Mouse (Mus musculus): Measurements from ENCODE around the gene BC029722. TPM values are rescaled to one million over a fixed set of nuclear protein-coding genes. Genes with fewer than 3 reads are reported as not detected.
A peak's percentile ranks its signal among the peaks of the same experiment; 100 is the strongest.

BC029722 gene
- polyA plus RNA-seq, 1 experiment from 2014 or later = 28.4 TPM

GRCm38 (mm10) chr2:155779066-155779465 lies 40.2 kb downstream of the BC029722 start:
- Histone ChIP-seq H3K9ac (ENCODE audit: low read depth, low read length) (no peak overlapping the region), H3K36me3 (ENCODE audit: insufficient read depth, low read length) (no peaks in the 10 kb centered on the region), H3K4me3 (replicated peaks; ENCODE audit: low read depth, low read length) (no peak overlapping the region), H3K9me3 (replicated peaks; ENCODE audit: low read length) (no peaks in the 10 kb centered on the region), H3K27ac (no peak overlapping the region), H3K27me3 (ENCODE audit: insufficient read depth, low read length) (peaks cover 9% of the 10 kb centered on the region), H3K4me2 (ENCODE audit: low read length) (no peak overlapping the region), H3K4me1 (replicated peaks; ENCODE audit: insufficient read depth, low read length) (0 out of 2 replicates have a peak, but pooled peaks cover 4% of the 10 kb centered on the region)
- ATAC-seq (replicated peaks; ENCODE audit: low FRiP score, low read depth) (no peak), DNase-seq (ENCODE audit: low spot score) (no peak)
- WGBS = 32% methylated on average over 7 of the region's 7 CpGs
- no peak for TF ChIP-seq CTCF (IDR thresholded peaks at IDR 0.05; ENCODE audit: low read depth)

DNA sequence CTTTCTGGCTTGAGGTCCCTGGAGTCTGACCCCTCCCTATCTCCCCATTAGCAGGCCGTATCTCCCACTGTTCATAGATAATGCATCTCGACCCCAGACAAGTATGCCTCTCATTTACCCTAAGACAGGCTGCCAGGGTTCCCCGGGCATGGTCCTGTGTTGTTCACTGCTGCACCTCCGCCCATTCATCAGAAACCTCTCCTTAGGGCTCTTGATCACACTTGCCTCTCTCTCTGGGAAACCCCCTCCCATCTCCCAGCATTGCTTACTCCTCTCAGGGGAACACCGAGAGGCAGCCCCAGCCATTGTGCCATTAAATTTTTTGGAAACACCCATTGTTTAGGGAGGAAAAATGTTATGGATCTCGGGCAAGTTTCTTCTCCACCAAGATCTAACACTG lies 41.2 kb downstream of the BC029722 start:
- 77% methylated on average over 6 of the region's 6 CpGs for WGBS

GRCm38 (mm10) chr2:155777688-155777985 lies 41.6 kb downstream of the BC029722 start:
- no peak overlapping the region for H3K27ac ChIP-seq
- H3K4me1 ChIP-seq (replicated peaks; ENCODE audit: insufficient read depth, low read length) = 0 out of 2 replicates have a peak, but pooled peaks cover 4% of the 10 kb centered on the region
- ATAC-seq (replicated peaks; ENCODE audit: low FRiP score, low read depth) (no peak), DNase-seq (ENCODE audit: low spot score) (no peak)
- no peak overlapping the region for H3K4me3 ChIP-seq (replicated peaks; ENCODE audit: low read depth, low read length)
- no peaks in the 10 kb centered on the region for H3K9me3 ChIP-seq (replicated peaks; ENCODE audit: low read length)
- WGBS = 73% methylated on average over 4 of the region's 4 CpGs
- H3K4me2 ChIP-seq (ENCODE audit: low read length) = no peak overlapping the region
- TF ChIP-seq CTCF (IDR thresholded peaks at IDR 0.05; ENCODE audit: low read depth) = no peak
- no peak overlapping the region for H3K9ac ChIP-seq (ENCODE audit: low read depth, low read length)
- peaks cover 15% of the 10 kb centered on the region for H3K27me3 ChIP-seq (ENCODE audit: insufficient read depth, low read length)
- no peaks in the 10 kb centered on the region for H3K36me3 ChIP-seq (ENCODE audit: insufficient read depth, low read length)

More for the DNA sequence above, 41.2 kb downstream of the BC029722 start:
- DNase-seq (ENCODE audit: low spot score) = no peak
- Histone ChIP-seq H3K4me3 (replicated peaks; ENCODE audit: low read depth, low read length) (no peak overlapping the region), H3K9me3 (replicated peaks; ENCODE audit: low read length) (no peaks in the 10 kb centered on the region), H3K4me1 (replicated peaks; ENCODE audit: insufficient read depth, low read length) (0 out of 2 replicates have a peak, but pooled peaks cover 4% of the 10 kb centered on the region), H3K27ac (no peak overlapping the region), H3K4me2 (ENCODE audit: low read length) (no peak overlapping the region), H3K9ac (ENCODE audit: low read depth, low read length) (no peak overlapping the region), H3K36me3 (ENCODE audit: insufficient read depth, low read length) (no peaks in the 10 kb centered on the region), H3K27me3 (ENCODE audit: insufficient read depth, low read length) (peaks cover 15% of the 10 kb centered on the region)
- no peak for ATAC-seq (replicated peaks; ENCODE audit: low FRiP score, low read depth)
- TF ChIP-seq CTCF (IDR thresholded peaks at IDR 0.05; ENCODE audit: low read depth) = no peak

DNA sequence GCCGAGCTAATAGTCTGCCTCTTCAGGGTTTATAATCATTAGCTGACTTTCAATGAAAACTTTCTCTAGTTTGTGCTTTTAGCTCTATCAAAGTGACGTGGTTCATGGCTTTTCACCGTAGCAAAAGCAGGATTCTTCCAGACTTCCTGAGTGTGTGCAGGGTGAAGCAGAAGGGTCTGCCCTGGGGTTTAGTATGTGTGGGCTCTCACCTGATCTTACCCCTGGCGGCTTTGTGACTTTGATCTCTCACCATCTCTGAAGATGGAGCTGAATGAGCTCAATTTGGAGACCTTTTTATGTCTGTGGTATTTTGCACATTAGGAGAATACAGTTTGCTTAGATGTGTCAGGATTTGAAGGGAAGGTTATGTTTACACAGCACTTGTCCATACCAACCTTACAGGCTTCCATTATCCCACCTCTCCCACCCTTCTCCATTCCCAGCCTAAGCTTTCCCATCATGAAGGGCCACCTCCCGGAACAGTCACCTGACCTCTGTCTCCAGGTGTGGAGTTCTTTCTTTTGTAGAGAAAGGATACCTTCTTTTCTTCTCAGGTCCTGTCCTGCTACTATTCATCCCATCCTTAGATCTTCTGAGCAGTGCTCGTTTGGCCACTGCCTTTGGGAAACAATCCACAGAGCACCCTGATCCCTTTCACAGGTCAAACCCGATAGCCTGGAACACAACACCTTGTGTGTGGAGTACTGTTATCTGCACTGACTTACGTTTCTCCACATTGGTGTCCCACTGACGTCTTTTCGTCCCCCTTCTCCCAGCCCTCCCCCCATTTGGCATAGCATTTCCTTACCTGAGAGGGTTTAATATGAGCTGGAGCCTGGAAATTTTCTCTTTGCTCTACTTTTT lies 42.2 kb downstream of the BC029722 start:
- Histone ChIP-seq H3K4me3 (replicated peaks; ENCODE audit: low read depth, low read length) (no peak overlapping the region), H3K4me1 (replicated peaks; ENCODE audit: insufficient read depth, low read length) (0 out of 2 replicates have a peak, but pooled peaks cover 4% of the 10 kb centered on the region), H3K9me3 (replicated peaks; ENCODE audit: low read length) (no peaks in the 10 kb centered on the region), H3K36me3 (ENCODE audit: insufficient read depth, low read length) (no peaks in the 10 kb centered on the region), H3K27me3 (ENCODE audit: insufficient read depth, low read length) (peaks cover 15% of the 10 kb centered on the region), H3K27ac (no peak overlapping the region), H3K9ac (ENCODE audit: low read depth, low read length) (no peak overlapping the region), H3K4me2 (ENCODE audit: low read length) (no peak overlapping the region)
- no peak for ATAC-seq (replicated peaks; ENCODE audit: low FRiP score, low read depth)
- no peak for DNase-seq (ENCODE audit: low spot score)
- 63% methylated on average over 10 of the region's 10 CpGs for WGBS
- no peak for TF ChIP-seq CTCF (IDR thresholded peaks at IDR 0.05; ENCODE audit: low read depth)

- no peak for TF ChIP-seq CTCF (IDR thresholded peaks at IDR 0.05; ENCODE audit: low read depth)
- Histone ChIP-seq H3K4me1 (replicated peaks; ENCODE audit: insufficient read depth, low read length) (0 out of 2 replicates have a peak, but pooled peaks cover 4% of the 10 kb centered on the region), H3K36me3 (ENCODE audit: insufficient read depth, low read length) (no peaks in the 10 kb centered on the region), H3K27ac (no peak overlapping the region), H3K9me3 (replicated peaks; ENCODE audit: low read length) (no peaks in the 10 kb centered on the region), H3K4me3 (replicated peaks; ENCODE audit: low read depth, low read length) (peak overlapping the region; percentile 41), H3K27me3 (ENCODE audit: insufficient read depth, low read length) (peaks cover 15% of the 10 kb centered on the region), H3K4me2 (ENCODE audit: low read length) (peak overlapping the region; percentile 94), H3K9ac (ENCODE audit: low read depth, low read length) (no peak overlapping the region)
- ATAC-seq (replicated peaks; ENCODE audit: low FRiP score, low read depth) (peak; percentile 66; the same call in 1 of the 2 replicates), DNase-seq (ENCODE audit: low spot score) (peak; percentile 76)
- WGBS = under 1% methylated on average over 44 of the region's 44 CpGs
These were observed 43.5 kb downstream of the BC029722 start for GRCm38 (mm10) chr2:155775685-155776263.

DNA sequence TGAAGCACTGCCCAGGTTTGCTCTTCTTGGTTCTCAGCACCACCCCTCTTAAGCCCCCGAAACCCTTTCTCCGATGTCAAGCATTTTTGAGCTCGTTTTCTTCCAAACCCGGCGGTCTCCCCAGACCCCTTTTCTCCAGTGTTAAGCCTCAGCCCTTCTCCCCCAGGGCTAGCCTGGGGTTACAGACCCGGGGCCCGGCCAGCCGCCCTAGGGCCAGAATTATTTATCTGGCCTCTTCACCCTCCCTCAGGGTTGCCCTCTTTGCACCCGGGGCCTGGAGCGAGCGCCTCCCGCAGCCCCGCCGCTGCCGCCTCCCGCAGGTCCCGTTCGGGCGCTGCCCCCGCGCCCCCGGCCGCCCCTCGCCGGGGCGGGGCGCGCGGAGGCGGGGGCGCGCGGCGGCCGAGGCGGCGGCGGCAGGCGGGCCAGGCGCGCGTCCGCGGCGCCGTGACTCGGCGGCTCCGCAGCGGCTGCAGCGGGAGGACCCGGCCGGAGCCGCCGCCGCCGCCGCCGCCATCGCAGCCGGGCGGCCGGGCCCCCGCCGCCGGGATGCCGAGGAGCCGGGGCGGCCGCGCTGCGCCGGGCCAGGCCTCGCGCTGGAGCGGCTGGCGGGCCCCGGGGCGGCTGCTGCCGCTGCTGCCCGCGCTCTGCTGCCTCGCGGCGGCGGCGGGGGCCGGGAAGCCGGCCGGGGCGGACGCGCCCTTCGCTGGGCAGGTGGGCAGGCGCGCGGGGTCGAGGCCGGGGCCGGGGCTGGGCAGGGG lies 44.1 kb downstream of the BC029722 start, which contains the start of gene Mmp24:
Gene Mmp24, plus strand, starts transcription at position 416 of the 758 bp plus-strand sequence.
- H3K4me1 ChIP-seq (replicated peaks; ENCODE audit: insufficient read depth, low read length) = 0 out of 2 replicates have a peak, but pooled peaks cover 4% of the 10 kb centered on the region
- no peaks in the 10 kb centered on the region for H3K36me3 ChIP-seq (ENCODE audit: insufficient read depth, low read length)
- peak within 1 kb of the TSS; percentile 41 for H3K4me3 ChIP-seq (replicated peaks; ENCODE audit: low read depth, low read length)
- H3K27ac ChIP-seq = no peak within 1 kb of the TSS
- peak within 1 kb of the TSS; percentile 94 for H3K4me2 ChIP-seq (ENCODE audit: low read length)
- H3K9me3 ChIP-seq (replicated peaks; ENCODE audit: low read length) = no peaks in the 10 kb centered on the region
- no peak for TF ChIP-seq CTCF (IDR thresholded peaks at IDR 0.05; ENCODE audit: low read depth)
- no peak within 1 kb of the TSS for H3K9ac ChIP-seq (ENCODE audit: low read depth, low read length)
- peaks cover 15% of the 10 kb centered on the region for H3K27me3 ChIP-seq (ENCODE audit: insufficient read depth, low read length)
- no peak for DNase-seq (ENCODE audit: low spot score)
- WGBS = 2% methylated on average over 66 of the region's 100 CpGs
- no peak; the same call in 1 of the 2 replicates for ATAC-seq (replicated peaks; ENCODE audit: low FRiP score, low read depth)

All from kidney, postnatal 0 days (tissue).